Mouse (Mus musculus): ENCODE measurements at regions not wholly inside any gene's neighbourhood (a gene's known extent, or its start where the extent isn't known, plus 50 kb on each side); places are given as distances from the start of the nearest gene placed in this dataset.
A peak's percentile ranks its signal among the peaks of the same experiment; 100 is the strongest.
"Not testable (repeated sequence)": the region's sequence is repeated elsewhere in the genome, so short reads cannot be mapped to it uniquely, and the experiment has no call there.

DNA sequence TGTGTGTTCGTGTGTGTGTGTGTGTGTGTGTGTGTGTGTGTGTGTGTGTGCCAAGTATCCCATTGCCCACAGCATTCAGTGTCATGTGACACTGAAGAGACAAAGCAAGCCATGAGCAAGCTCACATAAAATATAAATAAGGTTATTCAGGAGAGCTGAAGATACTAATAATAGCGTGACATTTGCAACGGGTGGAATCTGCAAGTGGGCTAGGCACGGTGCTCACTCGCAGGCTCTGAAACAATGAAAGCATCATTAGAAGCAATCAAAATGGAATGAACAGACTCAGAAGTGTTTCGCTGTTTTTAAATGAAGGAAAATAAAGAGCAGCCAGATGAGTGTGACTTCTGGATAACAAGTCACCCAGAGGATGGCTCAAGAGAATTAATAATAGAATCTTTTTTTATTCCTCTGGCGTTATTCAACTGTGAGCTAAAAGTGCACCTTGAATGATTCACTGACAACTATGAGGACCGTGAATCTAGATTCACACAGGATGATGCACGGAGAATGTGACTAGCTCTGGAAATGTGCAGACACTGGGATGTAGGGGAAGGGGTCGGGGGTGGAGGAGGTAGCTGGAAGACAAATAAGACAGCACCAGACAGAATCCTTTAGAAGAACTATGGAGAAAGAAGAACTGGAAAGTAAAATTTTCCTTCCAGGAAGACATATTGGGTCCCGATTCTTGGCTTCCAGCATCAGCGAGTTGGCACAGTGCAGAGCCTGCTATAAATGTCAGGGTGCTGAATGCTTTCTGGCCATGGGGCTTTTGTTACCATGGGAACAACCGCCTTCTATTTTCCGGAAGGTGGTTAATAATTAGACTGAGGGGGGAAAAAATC, 55.3 kb downstream of the Actbl2 start:
- Histone ChIP-seq H3K9me3 (ENCODE audit: low read length) (peaks cover 4% of the 10 kb centered on the region; the same call in 1 of the 2 replicates), H3K4me3 (ENCODE audit: low read depth, low read length) (no peak overlapping the region), H3K9ac (no peak overlapping the region), H3K27ac (ENCODE audit: low read depth, low read length) (peak overlapping the region; percentile 70), H3K4me1 (ENCODE audit: insufficient read depth) (peaks cover 9% of the 10 kb centered on the region; the same call in 1 of the 2 replicates), H3K4me2 (ENCODE audit: low read depth) (no peak overlapping the region), H3K27me3 (ENCODE audit: insufficient read depth, low read length) (no peaks in the 10 kb centered on the region), H3K36me3 (ENCODE audit: insufficient read depth) (no peaks in the 10 kb centered on the region)
- peak; percentile 88 for ATAC-seq
- peak; percentile 66 for DNase-seq
- no peak for TF ChIP-seq CTCF (IDR thresholded peaks at IDR 0.05; ENCODE audit: low read depth)
- WGBS, result 43% methylated on average over 14 of the region's 14 CpGs

DNA sequence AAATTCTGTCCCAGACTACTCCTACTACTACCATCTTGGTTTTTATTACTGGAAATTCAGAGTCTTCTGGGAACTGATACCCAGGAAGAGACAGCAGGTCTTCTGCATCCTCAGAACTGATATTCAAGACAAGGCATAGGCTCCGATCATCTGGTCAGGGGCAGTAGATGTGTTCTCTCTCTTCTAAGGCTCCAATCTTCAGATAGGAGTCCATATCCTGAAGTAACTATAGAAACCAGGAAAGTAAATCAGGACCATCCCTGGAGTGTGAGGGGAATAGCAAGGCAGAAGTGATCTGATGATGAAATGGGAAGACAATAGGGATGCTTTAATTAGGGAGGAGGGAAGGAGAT, 55.9 kb downstream of the Actbl2 start:
- no peak overlapping the region for H3K4me3 ChIP-seq (ENCODE audit: low read depth, low read length)
- H3K27me3 ChIP-seq (ENCODE audit: insufficient read depth, low read length), result no peaks in the 10 kb centered on the region
- no peak overlapping the region for H3K4me2 ChIP-seq (ENCODE audit: low read depth)
- ATAC-seq, result 0 out of 2 replicates have a peak, but pooled peaks have one; percentile 25
- peak; percentile 39 for DNase-seq
- peak overlapping the region; percentile 70 for H3K27ac ChIP-seq (ENCODE audit: low read depth, low read length)
- H3K9ac ChIP-seq, result no peak overlapping the region
- TF ChIP-seq CTCF (IDR thresholded peaks at IDR 0.05; ENCODE audit: low read depth), result no peak
- H3K4me1 ChIP-seq (ENCODE audit: insufficient read depth), result peaks cover 9% of the 10 kb centered on the region; the same call in 1 of the 2 replicates
- WGBS, result 88% methylated on average over 1 of the region's 1 CpGs
- H3K36me3 ChIP-seq (ENCODE audit: insufficient read depth), result no peaks in the 10 kb centered on the region
- peaks cover 4% of the 10 kb centered on the region; the same call in 1 of the 2 replicates for H3K9me3 ChIP-seq (ENCODE audit: low read length)

DNA sequence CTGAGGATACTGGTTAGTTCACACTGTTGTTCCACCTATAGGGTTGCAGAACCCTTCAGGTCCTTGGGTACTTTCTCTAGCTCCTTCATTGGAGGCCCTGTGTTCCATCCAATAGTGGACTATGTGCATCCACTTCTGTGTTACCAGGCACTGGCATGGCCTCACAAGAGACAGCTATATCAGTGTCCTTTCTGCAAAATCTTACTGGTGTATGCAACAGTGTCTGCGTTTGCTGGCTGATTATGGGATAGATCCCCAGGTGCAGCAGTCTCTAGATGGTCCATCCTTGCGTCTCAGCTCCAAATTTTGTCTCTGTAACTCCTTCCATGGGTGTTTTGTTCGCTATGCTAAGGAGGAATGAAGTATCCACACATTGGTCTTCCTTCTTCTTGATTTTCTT, 58.7 kb downstream of the Actbl2 start:
- H3K4me1 ChIP-seq (ENCODE audit: insufficient read depth); H3K36me3 ChIP-seq (ENCODE audit: insufficient read depth); H3K27me3 ChIP-seq (ENCODE audit: insufficient read depth, low read length); ATAC-seq; H3K4me3 ChIP-seq (ENCODE audit: low read depth, low read length); H3K27ac ChIP-seq (ENCODE audit: low read depth, low read length); DNase-seq; H3K9ac ChIP-seq; H3K4me2 ChIP-seq (ENCODE audit: low read depth); H3K9me3 ChIP-seq (ENCODE audit: low read length): not testable (repeated sequence)
- WGBS, result 78% methylated on average over 3 of the region's 3 CpGs

DNA sequence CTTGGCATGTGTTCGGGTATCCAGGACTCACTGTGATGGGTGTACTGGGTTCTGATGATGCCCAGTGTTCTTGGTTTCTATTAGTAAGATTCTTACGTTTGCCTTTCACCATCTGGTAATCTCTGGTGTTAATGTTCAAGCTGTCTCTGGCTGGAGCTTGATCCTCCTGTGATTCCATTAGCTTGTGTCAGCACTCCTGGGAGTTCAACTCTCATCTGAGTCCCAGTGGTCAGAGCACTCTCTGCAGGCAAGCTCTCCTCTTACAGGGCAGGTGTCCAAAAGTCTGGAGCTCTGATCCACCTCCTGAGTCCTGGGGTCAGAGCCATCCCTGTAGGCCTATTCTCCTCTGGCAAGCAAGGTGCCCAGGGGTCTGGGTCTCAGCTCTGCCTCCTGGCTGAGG, 63.1 kb downstream of the Actbl2 start:
- not testable (repeated sequence) for H3K27ac ChIP-seq (ENCODE audit: low read depth, low read length); H3K4me2 ChIP-seq (ENCODE audit: low read depth); ATAC-seq; H3K4me1 ChIP-seq (ENCODE audit: insufficient read depth); H3K9me3 ChIP-seq (ENCODE audit: low read length); DNase-seq; H3K9ac ChIP-seq; H3K4me3 ChIP-seq (ENCODE audit: low read depth, low read length); H3K27me3 ChIP-seq (ENCODE audit: insufficient read depth, low read length); H3K36me3 ChIP-seq (ENCODE audit: insufficient read depth)
- WGBS, result 83% methylated on average over 2 of the region's 2 CpGs

DNA sequence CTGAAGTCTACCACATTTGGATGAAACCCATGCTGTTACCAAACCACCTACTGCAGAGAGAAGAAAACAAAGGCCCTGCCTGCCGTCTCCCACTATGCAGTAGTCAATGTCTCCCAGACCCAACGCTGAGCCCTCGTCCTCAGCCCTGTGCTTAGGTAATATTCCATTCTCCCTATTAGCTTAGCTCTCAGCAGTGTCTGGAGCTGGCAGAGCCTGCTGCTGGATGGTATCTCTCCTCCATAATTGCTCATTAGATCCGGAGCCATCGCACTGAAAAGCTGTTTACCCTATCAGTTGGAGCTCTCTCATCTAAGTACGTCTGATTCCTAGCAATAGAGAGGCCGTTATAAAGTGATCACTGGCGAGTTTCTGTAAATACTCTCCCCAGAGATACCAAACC, 68.4 kb downstream of the Actbl2 start:
- Histone ChIP-seq H3K27me3 (ENCODE audit: insufficient read depth, low read length) (no peaks in the 10 kb centered on the region), H3K4me1 (ENCODE audit: insufficient read depth) (no peaks in the 10 kb centered on the region), H3K27ac (ENCODE audit: low read depth, low read length) (peak overlapping the region; percentile 29; the same call in 1 of the 2 replicates), H3K9ac (no peak overlapping the region), H3K4me2 (ENCODE audit: low read depth) (no peak overlapping the region), H3K9me3 (ENCODE audit: low read length) (no peaks in the 10 kb centered on the region), H3K4me3 (ENCODE audit: low read depth, low read length) (no peak overlapping the region), H3K36me3 (ENCODE audit: insufficient read depth) (no peaks in the 10 kb centered on the region)
- peak; percentile 56 for ATAC-seq
- no peak for TF ChIP-seq CTCF (IDR thresholded peaks at IDR 0.05; ENCODE audit: low read depth)
- peak; percentile 37 for DNase-seq
- 32% methylated on average over 8 of the region's 8 CpGs for WGBS

DNA sequence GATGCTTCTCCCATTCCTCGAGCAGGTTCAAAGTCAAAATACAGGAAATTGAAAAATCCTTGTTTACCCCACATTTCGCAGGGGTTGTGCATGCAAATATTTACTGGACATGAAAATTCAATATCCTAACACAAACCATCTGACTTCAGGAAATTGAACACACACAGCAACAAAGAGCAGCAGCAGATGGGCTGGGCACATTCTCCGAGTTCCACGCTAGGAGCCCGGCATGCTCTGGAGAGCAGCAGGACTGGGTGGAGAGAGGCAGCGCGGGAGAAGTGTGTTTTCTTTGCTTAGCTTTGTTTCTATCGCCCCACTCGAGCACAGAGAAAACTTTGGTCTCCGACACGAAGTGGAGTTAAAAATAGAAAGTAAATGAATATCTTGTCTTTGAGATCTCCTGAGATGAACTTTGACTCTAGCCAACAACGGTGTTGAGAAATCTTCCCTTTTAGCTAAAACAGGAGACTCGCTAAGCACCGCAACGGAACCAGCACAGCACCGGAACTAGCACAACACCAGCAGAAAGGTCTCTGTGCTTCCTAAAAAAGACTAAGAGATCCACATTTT, 71.4 kb downstream of the Actbl2 start:
- DNase-seq, result no peak
- Histone ChIP-seq H3K27ac (ENCODE audit: low read depth, low read length) (peak overlapping the region; percentile 29; the same call in 1 of the 2 replicates), H3K9me3 (ENCODE audit: low read length) (no peaks in the 10 kb centered on the region), H3K4me3 (ENCODE audit: low read depth, low read length) (no peak overlapping the region), H3K9ac (no peak overlapping the region), H3K4me2 (ENCODE audit: low read depth) (no peak overlapping the region), H3K36me3 (ENCODE audit: insufficient read depth) (no peaks in the 10 kb centered on the region), H3K27me3 (ENCODE audit: insufficient read depth, low read length) (no peaks in the 10 kb centered on the region), H3K4me1 (ENCODE audit: insufficient read depth) (no peaks in the 10 kb centered on the region)
- no peak for ATAC-seq
- WGBS, result 75% methylated on average over 16 of the region's 16 CpGs
- no peak for TF ChIP-seq CTCF (IDR thresholded peaks at IDR 0.05; ENCODE audit: low read depth)

DNA sequence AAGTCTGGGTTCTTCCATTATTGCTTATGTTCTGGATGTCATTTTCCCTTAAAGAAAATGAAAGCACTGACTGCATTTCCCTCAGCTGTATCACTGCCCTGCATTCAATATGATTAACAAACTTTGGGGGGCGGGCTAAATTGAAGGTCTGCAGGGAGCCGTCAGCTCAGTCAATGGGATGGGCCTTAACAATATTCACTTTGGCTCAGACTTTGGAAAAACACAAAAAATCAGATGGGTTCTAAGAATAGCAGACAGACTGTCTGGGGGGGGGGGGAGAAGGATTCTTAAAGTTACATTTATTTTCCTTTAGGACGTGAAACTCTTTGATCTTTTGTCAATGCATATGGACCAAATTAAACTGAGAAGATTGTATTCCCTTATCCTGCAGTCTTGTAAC, 78.2 kb downstream of the Actbl2 start:
- Histone ChIP-seq H3K9ac (no peak overlapping the region), H3K4me2 (ENCODE audit: low read depth) (no peak overlapping the region), H3K27me3 (ENCODE audit: insufficient read depth, low read length) (no peaks in the 10 kb centered on the region), H3K4me1 (ENCODE audit: insufficient read depth) (no peaks in the 10 kb centered on the region), H3K36me3 (ENCODE audit: insufficient read depth) (no peaks in the 10 kb centered on the region), H3K27ac (ENCODE audit: low read depth, low read length) (no peak overlapping the region), H3K9me3 (ENCODE audit: low read length) (no peaks in the 10 kb centered on the region), H3K4me3 (ENCODE audit: low read depth, low read length) (no peak overlapping the region)
- ATAC-seq (no peak), DNase-seq (no peak)
- WGBS, result 62% methylated on average over 3 of the region's 3 CpGs
- TF ChIP-seq CTCF (IDR thresholded peaks at IDR 0.05; ENCODE audit: low read depth), result no peak

Measured in forebrain, postnatal 0 days (tissue).